In the genomic region with DNA sequence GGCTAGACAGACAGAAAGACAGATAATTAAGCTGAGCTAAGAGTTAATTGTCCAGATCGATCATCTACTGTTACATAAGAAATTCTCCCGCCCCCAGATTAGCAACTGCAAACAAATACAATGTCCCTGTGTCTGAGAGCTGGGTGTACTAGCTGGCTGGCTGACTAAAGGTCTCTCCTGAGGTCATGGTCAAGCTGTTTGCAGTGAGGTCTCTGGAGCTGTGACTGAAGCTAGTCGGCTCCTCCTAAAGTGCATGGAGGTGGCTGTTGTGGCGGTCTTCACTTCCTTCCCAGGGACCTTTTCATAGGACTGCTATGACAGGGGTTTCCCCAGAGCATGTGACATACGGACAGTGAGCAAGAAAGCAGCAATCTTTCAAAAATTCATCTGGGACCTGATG, we compare ENCODE assay signal across 17 mouse cellular contexts. TPM values are rescaled to one million over a fixed set of nuclear protein-coding genes. Genes with fewer than 3 reads are reported as not detected.
A peak's percentile ranks its signal among the peaks of the same experiment; 100 is the strongest.
DNase-seq lines count a peak whose midpoint lies in the region; ATAC-seq and TF ChIP-seq lines count a peak whose summit lies in the region.
"Had no signal": no experiment of that assay in that cellular context is flagged by ENCODE, and none has a peak within 500 bp of the region (broad histone marks: within the 10 kb centered on the region; RNA-seq: fewer than 3 reads in every experiment).

No protein-coding gene starts in this region.

- TF ChIP-seq CTCF in layer of hippocampus, adult 2 months (conservative IDR thresholded peaks at IDR 0.05): no peak

- no peaks in the 10 kb centered on the region for H3K27me3 ChIP-seq in kidney, embryonic 15.5 days
- no peaks in the 10 kb centered on the region for H3K27me3 ChIP-seq in liver, embryonic 16.5 days (ENCODE audit: control insufficient read depth, insufficient read depth, low read depth, low read length)
- no peaks in the 10 kb centered on the region for H3K27me3 ChIP-seq in forebrain, embryonic 16.5 days (replicated peaks; ENCODE audit: control insufficient read depth, insufficient read depth, low read length)
- H3K27me3 ChIP-seq: heart, embryonic 12.5 days; limb, embryonic 12.5 days had no signal

- DNase-seq in kidney, postnatal 10 days: no peak
- peak; percentile 20 for DNase-seq in adipocyte (ENCODE audit: low spot score)
- DNase-seq in adrenal gland, postnatal 36 days: peak; percentile 37 to 57
- no peak for DNase-seq in layer of hippocampus, adult 2 months (ENCODE audit: low spot score in 2 of 2)
- DNase-seq in embryo, embryonic 10.5 days (ENCODE audit: low spot score): no peak
- DNase-seq: cerebellum, postnatal 10 days; kidney, adult 9 months; layer of hippocampus, adult 9-11 months; lung, postnatal 14 days; thymus, postnatal 36 days had no signal

- peaks cover 6% of the 10 kb centered on the region for H3K4me1 ChIP-seq in kidney, embryonic 15.5 days
- no peaks in the 10 kb centered on the region; the same call in none of the 2 replicates for H3K4me1 ChIP-seq in liver, embryonic 16.5 days (ENCODE audit: control insufficient read depth, low read depth, low read length)
- H3K4me1 ChIP-seq in forebrain, embryonic 16.5 days (replicated peaks; ENCODE audit: control insufficient read depth, insufficient read depth, low read length): no peaks in the 10 kb centered on the region
- H3K4me1 ChIP-seq: heart, embryonic 12.5 days; limb, embryonic 12.5 days had no signal

- ATAC-seq in kidney, embryonic 15.5 days (replicated peaks; ENCODE audit: low FRiP score): peak; percentile 66; the same call in 1 of the 2 replicates
- ATAC-seq in liver, embryonic 16.5 days (ENCODE audit: low read depth): peak; percentile 87
- no peak for ATAC-seq in forebrain, embryonic 16.5 days
- ATAC-seq: hindbrain, postnatal 0 days had no signal

- WGBS in kidney, embryonic 15.5 days: 34% methylated on average over 5 of the region's 5 CpGs
- 43% methylated on average over 5 of the region's 5 CpGs for WGBS in liver, embryonic 16.5 days (ENCODE audit: insufficient replicate concordance)
- WGBS in forebrain, embryonic 16.5 days: 72% methylated on average over 5 of the region's 5 CpGs

- H3K4me3 ChIP-seq in kidney, embryonic 15.5 days (replicated peaks): no peak overlapping the region
- no peak overlapping the region for H3K4me3 ChIP-seq in liver, embryonic 16.5 days (ENCODE audit: low read depth, low read length)
- no peak overlapping the region for H3K4me3 ChIP-seq in forebrain, embryonic 16.5 days (replicated peaks; ENCODE audit: low read length)
- no peak overlapping the region for H3K4me3 ChIP-seq in layer of hippocampus, adult 2 months
- H3K4me3 ChIP-seq: heart, embryonic 12.5 days; limb, embryonic 12.5 days had no signal

- no peaks in the 10 kb centered on the region for H3K36me3 ChIP-seq in kidney, embryonic 15.5 days
- H3K36me3 ChIP-seq in liver, embryonic 16.5 days (ENCODE audit: control insufficient read depth, insufficient read depth): no peaks in the 10 kb centered on the region
- H3K36me3 ChIP-seq in forebrain, embryonic 16.5 days (ENCODE audit: control insufficient read depth, insufficient read depth): no peaks in the 10 kb centered on the region
- H3K36me3 ChIP-seq: heart, embryonic 12.5 days; limb, embryonic 12.5 days had no signal

- H3K4me2 ChIP-seq in kidney, embryonic 15.5 days: no peak overlapping the region
- no peak overlapping the region for H3K4me2 ChIP-seq in liver, embryonic 16.5 days (ENCODE audit: low read depth, low read length)
- no peak overlapping the region for H3K4me2 ChIP-seq in forebrain, embryonic 16.5 days (ENCODE audit: low read length)
- H3K4me2 ChIP-seq: heart, embryonic 12.5 days; limb, embryonic 12.5 days; midbrain, embryonic 11.5 days had no signal

- H3K27ac ChIP-seq in kidney, embryonic 15.5 days: no peak overlapping the region
- peak overlapping the region; percentile 57 for H3K27ac ChIP-seq in liver, embryonic 16.5 days (ENCODE audit: low read length)
- no peak overlapping the region for H3K27ac ChIP-seq in forebrain, embryonic 16.5 days (ENCODE audit: low read length)
- H3K27ac ChIP-seq in layer of hippocampus, adult 2 months: no peak overlapping the region
- H3K27ac ChIP-seq: hindbrain, postnatal 0 days; limb, embryonic 12.5 days had no signal

- H3K9ac ChIP-seq in kidney, embryonic 15.5 days: no peak overlapping the region
- H3K9ac ChIP-seq in liver, embryonic 16.5 days (ENCODE audit: low read depth, low read length): no peak overlapping the region
- H3K9ac ChIP-seq in forebrain, embryonic 16.5 days (replicated peaks; ENCODE audit: low read depth, low read length): no peak overlapping the region
- H3K9ac ChIP-seq: heart, embryonic 12.5 days; limb, embryonic 12.5 days had no signal

- no peaks in the 10 kb centered on the region for H3K9me3 ChIP-seq in kidney, embryonic 15.5 days (replicated peaks)
- no peaks in the 10 kb centered on the region for H3K9me3 ChIP-seq in liver, embryonic 16.5 days (replicated peaks; ENCODE audit: control insufficient read depth, low read length)
- H3K9me3 ChIP-seq in forebrain, embryonic 16.5 days (ENCODE audit: control insufficient read depth, low read length): no peaks in the 10 kb centered on the region
- H3K9me3 ChIP-seq: heart, embryonic 12.5 days; limb, embryonic 12.5 days had no signal

RNA-seq across cellular contexts. Expression of a gene that starts 40.5 kb away (rescaled TPM):
- 27.9 and 32.8 TPM in 2 replicates for polyA plus RNA-seq in kidney, embryonic 15.5 days (2015; fragmentation: Nextera tagmentation; extraction: Ambion mirVana)
- total RNA-seq in adrenal gland, postnatal 36 days (2021): 100 to 1,000 TPM; 127 to 174 TPM
- 10.5 and 13.2 TPM in 2 replicates for polyA plus RNA-seq in liver, embryonic 16.5 days (2015; fragmentation: Nextera tagmentation; extraction: Ambion mirVana)
- 6.7 TPM in 2 replicates for polyA plus RNA-seq in forebrain, embryonic 16.5 days (2015; fragmentation: Nextera tagmentation; extraction: Ambion mirVana)
- 10 to 100 TPM; 18.9 to 26.2 TPM for total RNA-seq in layer of hippocampus, adult 2 months (2021)

Comparison
In these comparisons a context has a peak if more than half of its experiments do, and no peak if none do; other contexts are left out.
1. DNase-seq: peak in adipocyte (single experiment) and adrenal gland, postnatal 36 days (2 of 2); none in kidney, postnatal 10 days (single experiment), layer of hippocampus, adult 2 months (0 of 2) and embryo, embryonic 10.5 days (single experiment).